Comparison of ENCODE assay signal across 8 mouse cellular contexts in genomic region chr11:75172151-75173094, GRCm38 (mm10). TPM values are rescaled to one million over a fixed set of nuclear protein-coding genes. Genes with fewer than 3 reads are reported as not detected.
A peak's percentile ranks its signal among the peaks of the same experiment; 100 is the strongest.
DNase-seq lines count a peak whose midpoint lies in the region; ATAC-seq and TF ChIP-seq lines count a peak whose summit lies in the region.

No protein-coding gene starts in this region.

- no peak overlapping the region; the same call in none of the 2 replicates for H3K27ac ChIP-seq in hindbrain, embryonic 12.5 days
- no peak overlapping the region for H3K27ac ChIP-seq in liver, postnatal 0 days (ENCODE audit: low read depth)
- no peak overlapping the region for H3K27ac ChIP-seq in small intestine, adult 2 months (ENCODE audit: insufficient read depth, low read depth, low read length)

- ATAC-seq in hindbrain, embryonic 12.5 days (ENCODE audit: low FRiP score): peak; percentile 3; the same call in 1 of the 2 replicates
- no peak for ATAC-seq in liver, postnatal 0 days

- DNase-seq in layer of hippocampus, adult 9-11 months: peak; percentile 65
- DNase-seq in layer of hippocampus, adult 11-12 months (ENCODE audit: low spot score): no peak
- DNase-seq in R1 (ENCODE audit: low read depth, low spot score): peak; percentile 57
- DNase-seq in cerebellum, postnatal 25 days: peak; percentile 42 to 69
- DNase-seq in liver, postnatal 0 days: peak; percentile 36
- DNase-seq in ovary, postnatal 10 days (ENCODE audit: low spot score): no peak

- no peak for TF ChIP-seq CTCF in liver, postnatal 0 days (IDR thresholded peaks at IDR 0.05; ENCODE audit: low read depth)
- TF ChIP-seq CTCF in small intestine, adult 2 months (IDR thresholded peaks at IDR 0.05; ENCODE audit: extremely low read depth, insufficient read length, insufficient replicate concordance, low read depth, low read length): no peak

- TF ChIP-seq POLR2A in small intestine, adult 2 months (IDR thresholded peaks at IDR 0.05; ENCODE audit: low read depth, low read length): no peak

- under 1% methylated on average over 69 of the region's 75 CpGs for WGBS in hindbrain, embryonic 12.5 days
- WGBS in liver, postnatal 0 days (ENCODE audit: insufficient replicate concordance): under 1% methylated on average over 75 of the region's 75 CpGs
- WGBS in small intestine, adult 2 months: 1% methylated on average over 75 of the region's 75 CpGs

- TF ChIP-seq EP300 in liver, postnatal 0 days (IDR thresholded peaks at IDR 0.05; ENCODE audit: low read depth): no peak

- peaks cover 57% of the 10 kb centered on the region for H3K4me1 ChIP-seq in hindbrain, embryonic 12.5 days
- peaks cover 47% of the 10 kb centered on the region for H3K4me1 ChIP-seq in liver, postnatal 0 days (ENCODE audit: insufficient read depth)
- H3K4me1 ChIP-seq in small intestine, adult 2 months (ENCODE audit: control insufficient read depth, insufficient read depth, insufficient read length, low read length): peaks cover 21% of the 10 kb centered on the region

- 0 out of 2 replicates have a peak, but pooled peaks cover 7% of the 10 kb centered on the region for H3K36me3 ChIP-seq in hindbrain, embryonic 12.5 days
- H3K36me3 ChIP-seq in liver, postnatal 0 days (replicated peaks; ENCODE audit: insufficient read depth, low read length): no peaks in the 10 kb centered on the region
- H3K36me3 ChIP-seq in small intestine, adult 2 months (ENCODE audit: control insufficient read depth, insufficient read depth, low read length): no peaks in the 10 kb centered on the region

- peak overlapping the region; percentile 68 for H3K4me3 ChIP-seq in hindbrain, embryonic 12.5 days
- peak overlapping the region; percentile 62 for H3K4me3 ChIP-seq in liver, postnatal 0 days (ENCODE audit: low read depth, low read length)
- H3K4me3 ChIP-seq in small intestine, adult 2 months (ENCODE audit: low read depth, low read length): peak overlapping the region; percentile 86

- H3K27me3 ChIP-seq in hindbrain, embryonic 12.5 days: peaks cover 71% of the 10 kb centered on the region
- peaks cover 70% of the 10 kb centered on the region for H3K27me3 ChIP-seq in liver, postnatal 0 days (ENCODE audit: insufficient read depth, low read length)
- H3K27me3 ChIP-seq in small intestine, adult 2 months (ENCODE audit: control insufficient read depth, insufficient read depth, low read length): peaks cover 42% of the 10 kb centered on the region

- peak overlapping the region; percentile 80 for H3K4me2 ChIP-seq in hindbrain, embryonic 12.5 days (replicated peaks)
- peak overlapping the region; percentile 75 for H3K4me2 ChIP-seq in liver, postnatal 0 days (ENCODE audit: low read depth, low read length)

- H3K9ac ChIP-seq in hindbrain, embryonic 12.5 days: peak overlapping the region; percentile 60
- H3K9ac ChIP-seq in liver, postnatal 0 days (replicated peaks): no peak overlapping the region

- H3K9me3 ChIP-seq in hindbrain, embryonic 12.5 days (replicated peaks): no peaks in the 10 kb centered on the region
- no peaks in the 10 kb centered on the region for H3K9me3 ChIP-seq in liver, postnatal 0 days (ENCODE audit: low read length)

RNA-seq across cellular contexts. Expression of gene Hic1, which starts 3.1 kb away (rescaled TPM):
- 11.3 and 15.8 TPM in 2 replicates for polyA plus RNA-seq in hindbrain, embryonic 12.5 days (2016; fragmentation: Nextera tagmentation; extraction: Ambion mirVana)
- polyA plus RNA-seq in liver, postnatal 0 days (2015; fragmentation: Nextera tagmentation; extraction: Ambion mirVana): 1.1 and 1.5 TPM in 2 replicates
- polyA plus RNA-seq in small intestine, adult 2 months (2012; rRNA removed): 22.9 and 29.6 TPM in 2 replicates

RNA-seq across cellular contexts. Expression of gene Ovca2, which starts 6.2 kb away (rescaled TPM):
- polyA plus RNA-seq in hindbrain, embryonic 12.5 days (2016; fragmentation: Nextera tagmentation; extraction: Ambion mirVana): 23.8 and 24.5 TPM in 2 replicates
- 12.4 and 13.6 TPM in 2 replicates for polyA plus RNA-seq in liver, postnatal 0 days (2015; fragmentation: Nextera tagmentation; extraction: Ambion mirVana)
- polyA plus RNA-seq in small intestine, adult 2 months (2012; rRNA removed): 12.8 and 14.2 TPM in 2 replicates

RNA-seq across cellular contexts. Expression of gene Dph1, which starts 18.6 kb away (rescaled TPM):
- polyA plus RNA-seq in hindbrain, embryonic 12.5 days (2016; fragmentation: Nextera tagmentation; extraction: Ambion mirVana): 14.8 and 18.6 TPM in 2 replicates
- polyA plus RNA-seq in liver, postnatal 0 days (2015; fragmentation: Nextera tagmentation; extraction: Ambion mirVana): 10.9 and 13.0 TPM in 2 replicates
- 9.9 and 13.7 TPM in 2 replicates for polyA plus RNA-seq in small intestine, adult 2 months (2012; rRNA removed)

RNA-seq across cellular contexts. Expression of gene Rtn4rl1, which starts 21.2 kb away (rescaled TPM):
- 5.1 and 5.8 TPM in 2 replicates for polyA plus RNA-seq in hindbrain, embryonic 12.5 days (2016; fragmentation: Nextera tagmentation; extraction: Ambion mirVana)
- 1.5 and 2.0 TPM in 2 replicates for polyA plus RNA-seq in liver, postnatal 0 days (2015; fragmentation: Nextera tagmentation; extraction: Ambion mirVana)
- polyA plus RNA-seq in small intestine, adult 2 months (2012; rRNA removed): 8.6 and 11.8 TPM in 2 replicates

Comparison
In these comparisons a context has a peak if more than half of its experiments do, and no peak if none do; other contexts are left out.
1. DNase-seq: peak in layer of hippocampus, adult 9-11 months (single experiment), R1 (single experiment), cerebellum, postnatal 25 days (2 of 2) and liver, postnatal 0 days (single experiment); none in layer of hippocampus, adult 11-12 months (single experiment) and ovary, postnatal 10 days (single experiment).
2. Peak in every context shown above with its lines, with median percentiles within 50 percentile points of each other: H3K4me3 ChIP-seq.